Mouse (Mus musculus): ENCODE results near the gene Ndst2. TPM values are rescaled to one million over a fixed set of nuclear protein-coding genes. Genes with fewer than 3 reads are reported as not detected.

Ndst2 gene
- total RNA-seq, 2 experiments from 2014 or later = 22.8 to 26.7 TPM

Small RNA genes within 50 kb of the gene (microRNA-seq; reads per million reads assigned to microRNA genes)
- gene Mir6946 = not detected

Other genes starting within 250 kb of the Ndst2 start
- 1 to 10 TPM; 2.6 to 5.7 TPM for gene Mss51, start 237.7 kb downstream of the Ndst2 start, total RNA-seq (2021)
- gene Ppp3cb, start 188.0 kb downstream of the Ndst2 start, total RNA-seq (2021) = 100 to 1,000 TPM; 116 to 125 TPM
- 10 to 100 TPM; 12.6 to 14.3 TPM for gene Usp54, start 93.5 kb downstream of the Ndst2 start, total RNA-seq (2021)
- 1,000 to 10,000 TPM; 1,287 to 1,360 TPM for gene Myoz1, start 78.0 kb downstream of the Ndst2 start, total RNA-seq (2021)
- 100 to 1,000 TPM; 274 to 291 TPM for gene Synpo2l, start 66.2 kb downstream of the Ndst2 start, total RNA-seq (2021)
- gene Sec24c, start 60.3 kb downstream of the Ndst2 start, total RNA-seq (2021) = 10 to 100 TPM; 95.4 to 97.9 TPM
- 10 to 100 TPM; 16.0 to 16.4 TPM for gene Fut11, start 39.6 kb downstream of the Ndst2 start, total RNA-seq (2021)
- gene Chchd1, start 31.6 kb downstream of the Ndst2 start, total RNA-seq (2021) = 10 to 100 TPM; 78.0 to 85.7 TPM
- 10 to 100 TPM; 81.5 to 83.6 TPM for gene Zswim8, start 27.0 kb downstream of the Ndst2 start, total RNA-seq (2021)
- 10 to 100 TPM; 92.5 to 94.3 TPM for gene Camk2g, start 59.5 kb upstream of the Ndst2 start, total RNA-seq (2021)
- 10 to 100 TPM; 25.8 to 28.2 TPM for gene Plau, start 102.1 kb upstream of the Ndst2 start, total RNA-seq (2021)
- gene Vcl, start 194.8 kb upstream of the Ndst2 start, total RNA-seq (2021) = 100 to 1,000 TPM; 132 to 140 TPM